Mouse (Mus musculus): ENCODE measurements around the gene Agbl4.

DNA sequence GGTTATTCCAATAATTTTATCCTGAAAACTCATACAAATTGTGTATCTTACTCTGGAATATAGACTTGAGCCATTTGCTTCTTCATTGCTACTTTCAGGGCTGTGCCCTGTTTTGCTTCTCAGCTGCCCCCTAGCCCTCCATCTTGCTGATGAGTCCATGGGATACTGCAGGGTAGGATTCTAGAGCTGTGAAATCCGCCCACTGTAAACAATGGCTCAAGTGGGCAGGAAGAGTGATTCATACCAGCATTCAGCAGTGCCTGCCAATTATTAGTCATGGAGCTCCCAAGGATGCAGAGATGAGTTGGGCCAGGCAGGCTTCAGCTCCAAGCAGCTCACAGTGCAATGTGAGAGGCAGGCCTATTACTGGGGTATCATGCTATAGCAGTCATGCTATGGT, 1200.5 kb downstream of the Agbl4 start:
- TF ChIP-seq CTCF (IDR thresholded peaks at IDR 0.05; ENCODE audit: low read depth, low read length) (no peak), POLR2A (IDR thresholded peaks at IDR 0.05; ENCODE audit: extremely low read depth, insufficient read depth, low read length) (no peak)

Measured in liver, adult 2 months (tissue).